Mouse (Mus musculus) testis, postnatal 14 days (tissue): Measurements from ENCODE around the gene Maz.

ENCODE experiments used
- DNase-seq: peaks from one replicate; pipeline ENCODE4 v3.0.0; 2021; ENCODE audit warnings: low spot score

Maz gene

GRCm38 (mm10) chr7:127020901-127021562, 5.8 kb downstream of the Maz start, which contains the start of the genes Gm42742 and Prrt2:
Gm42742 (minus strand) TSS chr7:127021097.
Prrt2 (minus strand) TSS chr7:127021211.
- DNase-seq = peak; percentile 70

- no peak for DNase-seq
Observed at GRCm38 (mm10) chr7:127020491-127020890, 6.3 kb downstream of the Maz start.

DNA sequence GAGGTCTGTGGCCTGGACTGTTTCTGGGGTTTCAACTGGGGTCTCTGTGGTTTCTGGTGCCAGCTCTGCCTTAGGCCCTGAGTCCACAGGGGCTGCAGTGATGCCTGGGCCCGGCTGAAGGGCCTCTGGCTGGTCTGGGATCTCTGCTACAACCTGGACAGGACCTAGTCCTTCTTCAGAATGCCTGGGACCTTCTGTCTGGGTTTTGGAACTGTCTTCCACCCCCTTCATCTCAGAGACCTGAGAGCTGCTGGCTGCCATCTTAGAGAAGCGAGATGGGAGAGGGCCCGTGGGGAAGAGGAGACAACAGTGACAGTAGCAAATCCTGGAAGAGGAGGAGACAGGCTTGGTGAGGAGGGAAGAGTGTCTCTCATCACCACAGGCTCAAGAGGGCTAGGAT, 6.8 kb downstream of the Maz start:
- no peak for DNase-seq

GRCm38 (mm10) chr7:127019306-127019960, 7.4 kb downstream of the Maz start:
- no peak for DNase-seq

DNA sequence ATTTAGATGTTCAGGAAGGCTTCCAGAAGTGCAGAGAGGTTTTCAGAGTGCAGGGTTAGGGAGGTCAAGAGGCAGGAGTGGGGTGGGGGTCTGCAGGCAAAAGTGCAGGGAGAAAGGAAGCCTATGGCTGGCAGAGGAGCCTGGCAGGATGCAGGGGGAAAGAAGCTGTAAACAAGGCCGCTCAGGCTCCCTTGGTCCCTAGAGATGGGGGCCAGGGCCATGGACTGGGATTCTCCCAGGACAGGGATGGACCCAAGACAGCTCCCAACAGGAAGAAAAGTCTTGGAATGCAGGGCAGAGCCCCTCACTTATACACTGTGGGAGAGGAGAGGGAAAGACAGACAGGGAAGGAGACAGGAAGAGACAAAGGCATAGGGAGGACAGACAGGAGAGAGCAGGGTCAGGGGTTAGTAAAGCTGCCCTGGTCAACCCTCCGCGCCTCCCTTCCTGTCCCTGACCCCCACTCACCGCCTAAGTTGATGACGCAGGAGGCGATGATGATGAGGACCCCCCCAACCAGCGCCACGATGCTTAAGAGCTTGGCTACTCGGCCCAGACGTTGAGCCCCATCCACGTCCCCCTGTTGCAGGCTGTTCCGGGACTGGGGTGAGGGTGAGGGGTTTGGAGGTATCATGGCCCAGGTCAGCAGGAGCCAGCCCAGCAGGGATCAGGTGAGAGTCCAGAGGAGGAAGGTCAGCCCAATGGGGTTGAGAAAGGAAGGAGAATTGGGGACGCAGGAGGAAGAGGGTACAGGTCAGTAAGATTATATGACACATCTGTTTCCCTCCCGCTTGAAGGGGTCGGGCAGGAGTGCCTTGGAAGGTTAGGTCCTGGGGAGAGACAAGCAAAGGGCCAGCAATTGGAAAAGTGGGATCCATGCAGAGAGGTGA, 8.2 kb downstream of the Maz start:
- no peak for DNase-seq

- DNase-seq = no peak
Observed at GRCm38 (mm10) chr7:127017950-127018345, 8.9 kb downstream of the Maz start.

DNA sequence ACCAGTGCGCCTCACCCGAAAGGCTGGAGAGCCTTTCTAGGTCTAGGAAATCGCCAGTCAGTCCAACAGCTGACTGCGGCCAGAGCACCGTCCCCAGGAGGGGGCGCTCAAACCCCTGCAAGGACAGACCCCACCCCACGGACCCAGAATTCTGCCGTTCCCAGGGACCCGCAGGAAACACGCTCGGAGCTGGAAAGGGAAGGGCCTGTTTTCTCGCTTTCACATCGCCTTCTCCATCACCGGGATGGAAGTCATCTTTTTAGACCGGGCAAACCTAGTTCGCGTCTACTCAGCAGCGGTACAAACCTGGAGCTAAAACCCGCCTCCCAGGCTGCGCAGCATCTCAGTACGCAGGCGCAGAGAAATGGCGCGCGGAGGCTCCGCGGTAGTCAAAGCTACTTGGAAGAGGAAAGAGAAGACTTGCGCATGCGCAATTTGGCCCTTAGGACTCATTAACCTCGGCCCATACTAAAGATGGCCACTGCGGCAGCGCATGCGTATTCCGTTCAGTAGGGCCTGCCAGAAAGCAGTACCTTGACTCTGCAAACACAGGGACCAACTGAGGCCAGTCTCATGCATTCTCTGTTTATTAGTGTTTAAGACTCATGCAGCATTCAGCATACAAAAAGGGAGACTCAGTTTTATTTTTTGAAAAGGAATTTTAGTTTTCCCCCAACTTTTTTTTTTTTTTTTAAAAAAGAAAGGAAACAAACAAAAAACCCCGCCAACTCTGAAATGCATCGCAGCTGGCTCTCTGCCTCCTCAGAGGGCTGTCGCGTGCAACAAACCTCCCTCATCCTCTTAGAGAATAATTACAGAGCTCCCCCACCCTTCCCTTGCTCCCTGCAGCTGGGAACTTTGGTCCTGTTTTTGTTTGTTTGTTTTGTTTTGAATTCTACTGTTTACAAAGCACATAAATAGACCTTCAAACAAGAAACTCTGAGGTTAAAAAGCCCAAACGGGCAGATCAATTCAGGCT, 9.6 kb downstream of the Maz start, which contains the start of gene Pagr1a:
Pagr1a (minus strand) TSS at position 382 of the 979 bp plus-strand sequence.
- DNase-seq = peak; percentile 98

DNA sequence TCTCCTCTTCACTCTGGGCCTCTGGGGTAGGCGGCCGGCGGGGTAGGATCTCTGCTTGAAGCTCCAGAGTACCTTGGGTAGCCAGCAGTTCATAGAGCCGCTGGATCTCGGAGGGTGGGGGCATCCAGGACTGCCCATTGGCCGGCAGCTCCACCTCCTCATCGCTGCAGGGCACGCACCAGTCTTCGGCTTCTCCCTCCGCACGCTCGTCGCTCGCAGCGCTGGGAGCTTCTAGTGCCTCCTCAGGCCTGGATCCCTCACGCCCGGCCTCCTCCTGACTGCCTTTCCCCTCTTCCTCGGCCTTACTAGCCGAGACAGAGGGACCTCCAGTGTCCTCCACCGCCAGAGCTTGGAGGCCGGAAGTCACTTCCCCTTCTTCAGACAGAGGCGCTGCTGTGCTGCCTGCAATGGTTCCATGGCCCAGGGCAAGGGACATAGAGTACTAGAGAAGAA, 10.3 kb downstream of the Maz start:
- DNase-seq = no peak

- DNase-seq = no peak
Observed at GRCm38 (mm10) chr7:127016481-127016485, 10.6 kb downstream of the Maz start, which contains the start of gene Pagr1b. Pagr1b (minus strand) TSS chr7:127016484.

GRCm38 (mm10) chr7:127016081-127016480, 10.8 kb downstream of the Maz start:
- peak; percentile 47 for DNase-seq

- no peak for DNase-seq
Observed at GRCm38 (mm10) chr7:127014993-127015392, 11.8 kb downstream of the Maz start.

DNA sequence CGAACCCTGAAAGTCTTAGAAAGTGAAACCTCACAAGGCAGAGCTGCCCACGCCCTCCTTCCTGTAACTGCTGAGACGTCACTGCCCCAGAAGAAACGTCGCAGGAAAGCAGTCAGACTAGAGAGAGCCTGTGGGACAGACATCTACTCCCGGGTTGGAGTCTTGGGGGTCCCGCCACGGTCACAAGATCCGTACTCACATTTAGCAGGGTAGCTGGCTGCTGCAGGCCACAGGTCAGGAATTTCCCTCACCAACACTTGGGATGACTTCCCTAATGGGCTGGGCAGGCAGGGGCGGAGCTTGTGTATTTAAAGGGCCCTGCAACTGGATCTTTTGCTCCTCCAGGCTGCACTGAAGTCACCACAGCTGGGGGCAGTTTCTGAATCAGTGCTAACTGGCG, 12.5 kb downstream of the Maz start, which contains the start of gene Mvp:
Mvp (minus strand) TSS at position 302 of the 400 bp plus-strand sequence.
- no peak for DNase-seq

DNA sequence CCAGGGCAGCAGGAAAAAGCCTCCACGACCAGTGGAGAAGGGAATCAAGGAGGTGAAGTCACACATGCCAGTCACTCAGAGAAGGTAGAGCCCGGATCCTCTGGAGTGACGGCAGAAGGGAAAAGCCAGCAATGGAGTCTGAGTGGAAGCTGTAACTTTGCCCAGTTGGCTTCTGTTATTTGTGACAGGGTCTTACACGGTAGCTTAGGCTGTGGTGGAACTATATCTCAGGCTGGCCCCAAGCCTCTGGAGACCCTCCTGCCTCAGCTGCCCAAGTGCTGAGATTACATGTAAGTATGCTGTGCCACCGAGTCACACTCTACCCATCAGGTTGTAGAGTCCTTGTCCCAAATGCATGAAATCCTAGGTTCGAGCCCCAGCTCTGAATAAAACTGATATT, 13.5 kb downstream of the Maz start:
- DNase-seq = no peak

DNA sequence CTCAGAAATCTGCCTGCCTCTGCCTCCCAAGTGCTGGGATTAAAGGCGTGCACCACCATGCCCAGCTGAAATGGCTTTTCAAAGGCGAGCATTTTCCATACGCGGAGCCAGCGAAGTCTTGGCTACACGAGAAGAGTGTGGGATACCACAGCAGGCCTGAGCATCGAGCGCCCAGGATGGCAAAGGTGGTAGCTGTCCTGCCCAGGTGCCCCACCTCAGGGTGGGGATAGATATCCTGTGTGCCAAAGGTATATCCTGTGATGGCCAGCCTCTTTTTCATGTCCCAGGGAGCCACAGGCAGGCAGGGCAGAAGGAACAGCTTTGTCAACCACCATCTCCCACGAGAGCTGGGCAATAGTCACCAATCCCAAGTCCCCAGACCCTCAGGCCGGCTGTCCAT, 14.0 kb downstream of the Maz start:
- DNase-seq = no peak

GRCm38 (mm10) chr7:127012374-127012773, 14.5 kb downstream of the Maz start:
- DNase-seq = no peak

DNA sequence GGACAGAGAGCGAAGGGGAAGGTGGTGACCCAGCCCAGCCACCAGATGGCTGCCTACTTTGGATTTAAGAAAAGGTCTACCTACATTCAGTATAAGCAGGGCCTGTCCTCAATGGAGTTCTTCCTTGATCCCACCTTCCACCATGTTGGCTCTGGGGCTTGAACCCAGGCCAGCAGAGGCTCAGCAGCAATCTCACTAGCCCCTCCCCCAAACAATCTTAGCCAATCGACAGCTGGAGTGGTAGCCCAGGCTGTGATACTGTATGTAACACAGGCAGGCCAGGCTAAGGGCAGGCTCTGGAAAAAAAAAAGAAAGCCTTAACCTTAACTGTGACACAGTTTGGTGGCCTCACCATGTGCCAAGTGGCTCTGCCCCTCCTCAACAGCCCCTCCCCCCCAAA, 15.1 kb downstream of the Maz start:
- no peak for DNase-seq

DNA sequence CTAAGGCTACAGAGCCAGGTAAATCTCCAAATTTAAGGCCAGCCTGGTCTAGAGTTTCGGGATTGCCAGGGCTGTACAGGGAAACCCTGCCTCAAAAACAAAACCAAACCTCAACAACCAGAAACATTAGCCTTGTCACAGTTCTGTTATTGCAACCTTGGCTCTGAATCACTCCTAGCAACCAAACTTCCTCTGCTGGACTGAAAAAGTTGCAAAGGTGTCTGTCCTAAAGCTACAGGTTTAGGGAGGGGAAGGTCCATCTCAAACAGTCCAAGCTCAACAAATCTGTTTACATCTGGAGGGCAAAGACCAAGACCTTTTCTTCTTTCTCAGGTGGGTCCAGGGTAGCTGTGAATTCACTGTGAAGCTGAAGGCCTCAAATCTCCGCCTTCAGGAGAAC, 15.8 kb downstream of the Maz start:
- DNase-seq = no peak

DNA sequence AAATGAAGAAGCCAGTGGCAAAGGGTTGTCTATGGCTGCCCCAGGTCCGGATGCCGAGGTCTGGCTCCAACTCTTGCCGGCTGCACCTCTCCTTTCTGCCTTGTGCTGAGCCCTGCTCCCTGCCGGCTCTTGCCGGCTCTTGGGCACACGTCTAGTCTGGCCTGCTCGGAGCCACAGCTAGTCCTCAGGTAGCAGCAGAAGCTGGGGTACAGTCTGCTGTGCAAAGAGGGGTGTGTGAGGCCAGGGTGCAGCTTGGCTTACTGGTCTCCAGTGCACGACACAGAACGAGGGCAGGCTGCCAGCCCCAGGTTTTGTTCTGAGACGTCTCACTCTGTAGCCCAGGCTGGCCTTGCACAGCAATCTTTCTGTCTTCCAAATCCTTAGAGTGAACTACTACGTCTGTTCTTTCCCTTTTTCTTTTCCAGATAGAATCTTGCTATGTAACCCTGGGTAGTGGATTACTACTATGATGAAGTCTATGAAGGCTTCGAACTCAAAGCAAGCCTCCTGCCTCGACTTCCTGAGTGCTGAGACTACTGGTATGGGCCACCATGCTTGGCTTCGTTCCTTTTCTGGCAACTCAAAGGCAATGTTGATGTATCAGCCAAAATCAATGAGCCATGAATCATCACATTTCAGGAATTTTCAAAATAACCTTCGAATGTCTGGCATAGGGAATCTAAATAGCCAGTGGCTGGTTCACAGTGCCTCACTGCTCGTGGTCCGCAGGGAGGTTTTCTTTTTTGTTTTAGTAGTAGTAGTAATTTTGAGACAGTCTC, 17.3 kb downstream of the Maz start:
- no peak for DNase-seq

GRCm38 (mm10) chr7:127008239-127009019, 18.4 kb downstream of the Maz start:
- peak; percentile 76 for DNase-seq

DNA sequence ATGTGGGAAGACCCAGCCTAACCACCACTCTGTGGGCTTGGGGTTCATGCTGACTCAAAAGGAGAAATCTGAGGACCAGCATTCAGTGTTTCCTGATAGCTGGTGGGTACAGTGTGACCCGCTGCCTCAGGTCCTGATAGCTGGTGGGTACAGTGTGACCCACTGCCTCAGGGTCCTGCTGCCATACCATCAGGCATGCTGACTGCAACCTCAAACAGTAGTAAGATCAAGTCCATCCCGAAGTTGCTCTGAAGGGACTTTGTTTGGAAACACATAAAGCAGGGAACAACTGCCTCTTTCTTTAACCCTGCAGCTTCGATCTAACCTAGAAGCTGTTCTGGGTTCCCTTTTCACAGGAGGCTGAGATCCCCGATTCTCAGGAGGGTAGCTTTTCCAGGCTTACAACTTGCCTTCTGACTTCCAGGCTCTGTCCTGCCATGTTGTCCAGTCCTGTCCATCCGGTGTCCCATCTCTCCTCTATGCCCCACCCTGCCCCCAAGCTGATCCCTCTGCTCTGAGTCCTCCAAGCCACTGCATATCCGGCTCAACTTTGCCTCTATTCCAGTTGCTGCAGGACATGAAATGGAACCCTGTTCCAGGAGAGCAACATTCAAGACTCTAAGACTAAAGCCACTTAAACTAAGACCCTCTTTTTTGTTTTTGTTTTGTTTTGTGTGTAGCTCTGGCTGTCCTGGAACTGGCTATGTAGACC, 19.4 kb downstream of the Maz start:
- DNase-seq = no peak
